Mouse (Mus musculus): ENCODE measurements around the gene Arhgap8.
A peak's percentile ranks its signal among the peaks of the same experiment; 100 is the strongest.
"Not testable (repeated sequence)": the region's sequence is repeated elsewhere in the genome, so short reads cannot be mapped to it uniquely, and the experiment has no call there.

Arhgap8 gene

GRCm38 (mm10) chr15:84697611-84698011 lies 22.2 kb upstream of the Arhgap8 start:
- DNase-seq (ENCODE audit: low read depth, low spot score): peak; percentile 62

- no peak for DNase-seq (ENCODE audit: low read depth, low spot score)
Observed at GRCm38 (mm10) chr15:84698189-84698588, 21.7 kb upstream of the Arhgap8 start.

DNA sequence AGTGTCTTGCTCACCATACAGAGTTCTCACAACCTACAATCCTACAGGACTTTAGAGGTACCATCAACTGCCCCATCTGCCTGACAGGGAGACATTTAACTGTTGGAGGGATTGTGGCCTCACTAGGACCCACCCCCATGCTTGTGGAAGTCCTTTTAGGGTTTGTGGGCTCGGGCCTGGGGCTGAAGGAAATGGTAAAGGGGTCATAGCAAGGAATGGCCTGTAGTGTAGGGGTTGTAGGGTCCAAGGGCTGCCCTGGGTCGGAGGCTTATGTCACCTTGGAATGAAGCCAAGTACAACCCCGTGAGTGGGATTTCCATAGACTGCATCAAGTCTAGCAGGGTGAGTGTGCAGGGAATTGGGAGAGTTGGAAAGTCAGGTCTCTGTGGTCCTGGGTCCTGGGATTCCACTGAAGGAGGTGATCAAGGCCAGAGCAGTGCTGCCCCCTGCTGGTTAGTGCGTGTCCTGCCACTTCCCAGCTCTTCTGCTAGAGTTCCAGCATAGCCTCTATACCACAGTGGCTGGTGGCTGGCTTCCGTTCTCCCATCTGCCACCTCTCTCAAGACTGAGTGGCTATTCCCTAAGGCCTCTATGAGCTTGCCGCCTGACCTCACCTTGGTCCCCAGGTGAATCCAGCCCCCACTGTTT lies 19.6 kb upstream of the Arhgap8 start:
- peak; percentile 47 for DNase-seq (ENCODE audit: low read depth, low spot score)

- peak; percentile 59 for DNase-seq (ENCODE audit: low read depth, low spot score)
Observed at GRCm38 (mm10) chr15:84701947-84702346, 17.9 kb upstream of the Arhgap8 start.

DNA sequence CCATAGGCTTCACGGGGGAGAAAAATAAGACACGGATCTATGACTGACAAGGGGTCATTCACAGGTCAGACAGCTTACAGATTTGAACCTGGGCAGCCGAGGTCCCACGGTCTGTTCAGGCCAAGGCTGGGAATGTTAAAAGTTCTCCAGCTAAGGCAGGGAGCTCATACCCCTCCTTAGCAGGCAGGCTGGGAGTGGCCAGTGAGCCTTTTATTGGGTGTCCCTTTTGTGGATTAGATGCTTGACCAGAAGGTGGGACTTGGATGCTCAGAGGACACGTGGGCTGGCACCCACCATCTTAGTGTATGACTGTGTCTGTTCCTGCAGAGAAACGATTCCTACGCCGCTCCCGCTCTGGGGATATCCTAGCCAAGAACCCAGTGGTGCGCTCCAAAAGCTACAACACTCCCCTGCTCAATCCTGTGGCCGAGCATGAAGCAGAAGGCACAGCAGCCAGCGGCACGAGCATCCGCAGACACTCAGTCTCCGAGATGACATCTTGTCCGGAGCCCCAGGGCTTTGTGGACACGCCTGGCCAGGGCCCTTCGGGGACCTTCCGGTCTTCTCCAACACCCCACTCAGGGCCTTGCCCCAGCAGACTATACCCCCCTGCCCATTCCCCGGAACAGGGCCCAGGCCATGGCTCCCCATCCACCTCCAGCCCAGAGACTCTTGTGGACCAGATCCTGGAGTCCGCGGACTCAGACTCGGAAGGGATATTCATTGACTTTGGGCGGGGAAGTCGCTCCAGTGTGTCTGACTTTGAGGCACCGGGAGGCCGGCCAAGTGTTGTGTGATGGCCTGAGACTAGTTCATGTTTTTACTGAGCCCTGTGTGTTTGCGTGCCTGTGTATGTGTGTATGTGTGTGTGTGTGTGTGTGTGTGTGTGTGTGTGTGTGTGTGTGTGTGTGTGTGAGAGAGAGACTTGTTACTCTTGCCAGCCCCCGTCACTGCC lies 17.2 kb upstream of the Arhgap8 start:
- peak; percentile 42 for DNase-seq (ENCODE audit: low read depth, low spot score)

DNA sequence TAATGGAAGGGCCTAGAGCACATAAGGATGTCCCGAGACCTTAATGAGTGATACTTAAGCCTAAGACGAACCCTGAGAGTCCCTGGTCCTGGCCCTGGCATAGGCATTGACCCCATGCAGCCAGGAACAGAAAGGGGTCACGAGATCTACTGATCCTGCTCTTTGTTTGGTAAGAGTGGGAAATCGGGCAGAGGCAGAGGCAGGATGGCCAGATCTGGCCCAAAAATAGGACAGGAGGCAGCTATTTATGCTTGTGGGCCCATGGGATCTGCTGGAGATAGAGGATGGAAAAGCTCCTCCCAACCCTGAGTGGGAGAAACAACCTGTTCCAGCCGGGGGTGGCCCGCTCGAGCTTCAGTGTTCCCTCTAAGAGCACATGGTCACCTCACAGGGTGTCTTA lies 15.9 kb upstream of the Arhgap8 start:
- DNase-seq (ENCODE audit: low read depth, low spot score): no peak

- DNase-seq (ENCODE audit: low read depth, low spot score): no peak
Observed at GRCm38 (mm10) chr15:84705351-84705901, 14.4 kb upstream of the Arhgap8 start.

DNA sequence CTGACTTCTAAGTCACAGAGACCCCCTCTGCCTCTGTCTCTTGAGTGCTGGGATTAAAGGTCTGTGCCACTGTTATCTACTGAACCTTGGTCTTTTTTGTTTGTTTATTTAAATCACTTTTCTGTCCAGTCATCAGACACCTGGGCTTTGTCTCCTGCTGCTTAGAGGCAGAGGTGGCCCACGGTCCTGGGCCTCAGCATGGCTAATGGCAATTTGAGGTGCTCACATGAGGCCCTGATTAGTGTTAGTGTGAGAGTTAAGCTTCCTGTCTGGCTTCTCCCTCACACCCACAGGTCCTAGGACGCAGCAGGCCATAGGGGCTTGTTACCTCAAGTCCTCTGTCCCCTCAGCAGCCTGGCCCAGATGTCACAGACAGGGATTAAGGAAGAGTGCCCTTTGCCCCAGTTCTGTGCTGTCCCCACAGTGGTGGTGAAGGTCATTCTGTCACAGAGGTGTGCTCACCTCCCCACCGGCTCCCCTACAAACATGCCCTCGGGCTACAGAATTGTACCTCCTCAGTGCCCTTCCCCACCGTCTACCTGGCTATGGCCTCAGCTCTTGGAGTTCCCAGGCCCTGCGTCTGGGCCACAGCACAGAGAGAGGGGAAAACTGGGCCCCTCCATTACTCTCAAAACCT lies 12.8 kb upstream of the Arhgap8 start:
- no peak for DNase-seq (ENCODE audit: low read depth, low spot score)

DNA sequence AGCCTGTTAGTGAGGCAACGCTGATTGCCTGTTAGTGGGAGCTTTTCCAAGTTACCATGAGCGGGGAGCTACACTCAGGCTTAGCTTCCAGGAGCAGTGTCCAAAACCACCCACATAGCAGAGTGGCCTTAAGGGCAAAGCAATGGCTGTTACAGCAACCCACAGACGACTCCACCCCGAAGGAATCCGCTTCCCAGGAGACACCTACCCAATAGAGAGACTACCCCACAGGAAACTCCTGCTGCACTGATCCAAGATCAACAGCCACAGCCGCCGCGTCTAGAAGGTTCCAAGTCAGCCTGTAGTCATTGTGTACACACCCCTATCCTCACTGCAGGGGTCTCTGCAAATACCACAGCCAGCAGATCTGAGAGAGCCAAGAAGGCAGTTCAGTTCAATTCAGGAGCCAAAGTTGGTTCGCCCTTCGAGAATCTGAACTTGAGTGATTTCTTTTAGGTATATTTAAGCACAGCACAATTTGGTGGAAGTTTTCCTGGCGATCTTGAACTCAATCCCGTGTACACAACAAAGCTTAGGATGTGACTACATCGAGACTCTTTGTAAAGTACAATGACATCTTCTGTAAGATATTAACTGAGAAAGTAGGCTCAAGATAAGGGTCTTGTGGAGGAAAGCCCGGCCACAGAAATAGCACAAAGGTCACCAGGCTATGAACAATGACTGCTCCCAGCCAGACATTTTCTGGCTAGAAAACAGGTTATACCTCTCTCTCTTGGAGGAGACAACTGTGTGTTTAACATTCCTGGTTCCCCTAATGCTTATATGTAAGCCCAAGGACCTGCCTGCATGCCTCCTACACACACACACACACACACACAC lies 7.1 kb upstream of the Arhgap8 start:
- no peak for DNase-seq (ENCODE audit: low read depth, low spot score)

- DNase-seq (ENCODE audit: low read depth, low spot score): peak; percentile 65
Observed at GRCm38 (mm10) chr15:84714730-84715129, 5.1 kb upstream of the Arhgap8 start.

- DNase-seq (ENCODE audit: low read depth, low spot score): no peak
Observed at GRCm38 (mm10) chr15:84715132-84715531, 4.7 kb upstream of the Arhgap8 start.

- DNase-seq (ENCODE audit: low read depth, low spot score): not testable (repeated sequence)
Observed at GRCm38 (mm10) chr15:84717570-84718270, 2.1 kb upstream of the Arhgap8 start.

GRCm38 (mm10) chr15:84718785-84719184 lies 1.1 kb upstream of the Arhgap8 start:
- no peak for DNase-seq (ENCODE audit: low read depth, low spot score)

DNA sequence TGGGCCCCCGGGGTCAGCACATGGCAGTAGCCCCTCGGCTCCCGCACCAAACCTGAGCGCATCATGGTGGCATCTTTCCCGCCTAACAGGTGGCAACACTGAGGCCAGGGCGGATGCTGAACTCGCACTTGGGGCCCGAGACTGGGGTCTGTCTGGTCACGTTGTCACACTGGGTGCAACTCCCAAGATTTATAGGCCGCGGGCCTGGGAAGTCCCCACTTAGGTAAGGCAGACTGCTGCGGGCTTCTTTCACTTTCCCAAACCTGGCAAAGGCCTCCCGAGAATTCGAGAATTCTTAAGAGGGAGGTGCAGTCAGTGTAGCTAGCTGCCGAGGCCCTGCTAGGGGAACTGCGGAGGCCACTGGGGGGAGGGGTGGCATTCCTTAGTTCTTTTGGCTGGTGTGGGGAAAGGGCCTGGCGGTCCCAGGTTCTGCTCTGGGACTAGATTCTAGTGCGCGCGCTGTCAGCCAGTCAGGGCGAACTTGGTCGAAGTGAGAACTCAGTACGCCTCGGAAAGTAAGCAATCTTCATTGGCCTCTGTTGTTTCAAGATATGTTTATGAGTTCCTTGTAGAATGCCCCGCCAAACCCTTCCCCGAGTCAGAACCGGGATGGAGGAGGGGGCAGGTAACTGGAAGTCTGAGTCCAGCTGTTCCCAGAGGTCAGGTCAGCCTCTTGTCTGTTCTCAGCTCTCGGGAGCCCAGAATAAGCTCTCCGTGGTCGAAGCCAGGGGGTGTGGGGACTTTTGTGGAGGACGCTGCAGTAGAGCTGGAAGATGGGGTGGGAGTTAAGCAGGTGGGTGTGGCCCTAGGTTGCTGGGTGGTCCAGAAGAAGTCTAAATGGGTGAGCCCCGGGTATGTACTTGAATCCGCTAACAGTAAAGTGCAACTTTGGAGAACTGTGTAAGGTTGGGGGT lies 696 bp downstream of the Arhgap8 start:
- DNase-seq (ENCODE audit: low read depth, low spot score): no peak

- DNase-seq (ENCODE audit: low read depth, low spot score): not testable (repeated sequence)
Observed at GRCm38 (mm10) chr15:84723656-84724055, 3.8 kb downstream of the Arhgap8 start.

DNA sequence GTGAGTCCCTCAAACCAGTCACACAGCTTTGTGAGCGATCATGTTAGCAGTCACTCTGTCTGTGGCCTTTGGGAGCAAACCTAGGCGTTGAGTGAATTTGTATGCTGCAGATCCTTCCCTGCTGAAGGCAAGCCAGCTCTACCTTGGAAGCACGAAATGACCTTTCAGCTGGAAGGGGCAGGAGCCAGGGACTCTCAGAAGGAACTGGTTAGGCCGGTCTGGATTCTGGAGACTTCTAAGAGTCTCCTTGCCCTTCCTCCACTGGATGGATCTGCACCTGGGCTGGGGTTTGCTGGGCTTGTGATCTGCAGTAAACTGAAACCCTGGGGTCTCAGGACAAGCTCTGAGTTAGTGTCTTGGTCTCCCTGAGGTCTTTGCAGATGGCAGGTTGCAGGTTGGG lies 4.3 kb downstream of the Arhgap8 start:
- no peak for DNase-seq (ENCODE audit: low read depth, low spot score)

- no peak for DNase-seq (ENCODE audit: low read depth, low spot score)
Observed at GRCm38 (mm10) chr15:84729685-84730084, 9.8 kb downstream of the Arhgap8 start.

GRCm38 (mm10) chr15:84730893-84731292 lies 11.0 kb downstream of the Arhgap8 start:
- DNase-seq (ENCODE audit: low read depth, low spot score): no peak

GRCm38 (mm10) chr15:84731676-84732424 lies 12.0 kb downstream of the Arhgap8 start:
- no peak for DNase-seq (ENCODE audit: low read depth, low spot score)

All from skeletal muscle tissue, adult 2 months (tissue).